ENCODE assay signal across 17 mouse cellular contexts in the genomic region with DNA sequence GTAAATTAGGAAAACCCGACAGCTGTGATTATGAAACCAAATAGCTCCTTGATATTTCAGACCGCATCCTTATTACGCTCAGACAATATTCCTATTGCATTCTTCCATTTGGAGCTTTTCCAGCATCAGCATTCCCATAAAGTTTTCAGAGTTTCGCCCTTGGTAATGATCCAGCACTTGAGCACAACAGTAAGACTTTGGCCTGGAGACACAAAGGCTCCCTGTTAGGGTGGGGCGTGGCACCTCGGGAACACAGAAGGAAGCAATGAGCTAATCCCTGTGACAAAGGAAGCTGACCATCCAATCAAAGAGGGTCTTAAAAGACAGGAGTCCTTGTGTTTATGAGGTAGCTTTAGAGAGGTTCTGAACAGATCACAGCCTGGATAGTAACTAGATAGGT.
DNase-seq lines count a peak whose midpoint lies in the region; ATAC-seq and TF ChIP-seq lines count a peak whose summit lies in the region.
"Had no signal": no experiment of that assay in that cellular context is flagged by ENCODE, and none has a peak within 500 bp of the region (broad histone marks: within the 10 kb centered on the region; RNA-seq: fewer than 3 reads in every experiment).

No protein-coding gene starts in this region.

- H3K4me2 ChIP-seq in stomach, postnatal 0 days (replicated peaks; ENCODE audit: low read depth) = no peak overlapping the region
- H3K4me2 ChIP-seq: liver, embryonic 12.5 days; midbrain, embryonic 13.5 days had no signal

- H3K9me3 ChIP-seq in stomach, postnatal 0 days (ENCODE audit: control insufficient read depth, low read length) = no peaks in the 10 kb centered on the region
- H3K9me3 ChIP-seq: limb, embryonic 10.5 days; liver, embryonic 12.5 days; midbrain, embryonic 13.5 days had no signal

- ATAC-seq in stomach, postnatal 0 days (ENCODE audit: low FRiP score, low TSS enrichment) = 0 out of 2 replicates have a peak, but pooled peaks have one; percentile 71
- ATAC-seq: activated CD4-positive, CD25-positive, alpha-beta regulatory T cell, adult 4 months; CD4-positive, CD25-positive, alpha-beta regulatory T cell, adult 4 months; hindbrain, postnatal 0 days; liver, embryonic 12.5 days; midbrain, embryonic 13.5 days had no signal

- no peak for TF ChIP-seq EP300 in stomach, postnatal 0 days (optimal IDR thresholded peaks at IDR 0.05)

- DNase-seq in gastrocnemius, postnatal 25 days = peak; percentile 7
- DNase-seq in gastrocnemius, postnatal 10 days = no peak
- peak; percentile 11 for DNase-seq in lung, postnatal 10 days
- DNase-seq in lung, postnatal 4 days = no peak
- peak; percentile 6 for DNase-seq in fibroblast of lung, adult 2 months (ENCODE audit: low read depth)
- peak; percentile 34 for DNase-seq in stomach, postnatal 0 days (ENCODE audit: low spot score)
- DNase-seq in layer of hippocampus, adult 18-20 months (ENCODE audit: low spot score in 2 of 2) = no peak
- DNase-seq: adrenal gland, postnatal 36 days; kidney, adult 9 months; kidney, postnatal 4 days had no signal

- no peak for TF ChIP-seq CTCF in stomach, postnatal 0 days (IDR thresholded peaks at IDR 0.05; ENCODE audit: low read depth)

- H3K27me3 ChIP-seq in stomach, postnatal 0 days (ENCODE audit: control insufficient read depth, insufficient read depth, low read length) = no peaks in the 10 kb centered on the region
- H3K27me3 ChIP-seq: liver, embryonic 12.5 days; midbrain, embryonic 13.5 days had no signal

- no peak overlapping the region for H3K4me3 ChIP-seq in stomach, postnatal 0 days (ENCODE audit: low read depth, low read length)
- H3K4me3 ChIP-seq: limb, embryonic 10.5 days; liver, embryonic 12.5 days; midbrain, embryonic 13.5 days; myocyte had no signal

- no peaks in the 10 kb centered on the region for H3K4me1 ChIP-seq in stomach, postnatal 0 days (replicated peaks; ENCODE audit: control insufficient read depth, insufficient read depth)
- H3K4me1 ChIP-seq: limb, embryonic 10.5 days; liver, embryonic 12.5 days; midbrain, embryonic 13.5 days had no signal

- H3K27ac ChIP-seq in stomach, postnatal 0 days (replicated peaks) = no peak overlapping the region
- H3K27ac ChIP-seq: hindbrain, postnatal 0 days; limb, embryonic 10.5 days; liver, embryonic 12.5 days; midbrain, embryonic 13.5 days had no signal

- H3K9ac ChIP-seq in stomach, postnatal 0 days (ENCODE audit: low read length) = no peak overlapping the region
- H3K9ac ChIP-seq: liver, embryonic 12.5 days; midbrain, embryonic 13.5 days had no signal

- no peaks in the 10 kb centered on the region for H3K36me3 ChIP-seq in stomach, postnatal 0 days (ENCODE audit: control insufficient read depth, insufficient read depth, low read length)
- H3K36me3 ChIP-seq: limb, embryonic 10.5 days; liver, embryonic 12.5 days; midbrain, embryonic 13.5 days had no signal

- WGBS in stomach, postnatal 0 days = 49% methylated on average over 6 of the region's 6 CpGs

Comparison
In these comparisons a context has a peak if more than half of its experiments do, and no peak if none do; other contexts are left out.
1. DNase-seq: peak in gastrocnemius, postnatal 25 days (single experiment), lung, postnatal 10 days (single experiment), fibroblast of lung, adult 2 months (single experiment) and stomach, postnatal 0 days (single experiment); none in gastrocnemius, postnatal 10 days (single experiment), lung, postnatal 4 days (0 of 2) and layer of hippocampus, adult 18-20 months (0 of 2).